Mouse (Mus musculus): ENCODE measurements around the gene Dusp27. TPM values are rescaled to one million over a fixed set of nuclear protein-coding genes. Genes with fewer than 3 reads are reported as not detected.
"Not testable (repeated sequence)": the region's sequence is repeated elsewhere in the genome, so short reads cannot be mapped to it uniquely, and the experiment has no call there.

Gene Dusp27
- total RNA-seq, 1 experiment, result 60.2 TPM

GRCm38 (mm10) chr1:166146626-166147025 is 18.9 kb upstream of the Dusp27 start:
- H3K36me3 ChIP-seq (ENCODE audit: control insufficient read depth, insufficient read depth, low read length, poor library complexity, severe bottlenecking), result peaks cover 24% of the 10 kb centered on the region
- H3K9me3 ChIP-seq (ENCODE audit: control insufficient read depth, insufficient read depth, low read depth, low read length), result peaks cover 1% of the 10 kb centered on the region; the same call in 1 of the 2 replicates
- H3K4me1 ChIP-seq (ENCODE audit: control insufficient read depth in 2 of 2, insufficient read depth in 2 of 2, low read length in 2 of 2, poor library complexity in 1 of 2), result peaks cover 0 to 16% of the 10 kb centered on the region in 2 experiments; a peak in 2 of 4 replicates
- H3K4me3 ChIP-seq (ENCODE audit: insufficient read depth in 1 of 2, low read depth in 1 of 2, low read length in 2 of 2, poor library complexity in 1 of 2, severe bottlenecking in 1 of 2), result no peak overlapping the region
- no peak overlapping the region for H3K9ac ChIP-seq (ENCODE audit: insufficient read depth, low read depth, low read length, poor library complexity, severe bottlenecking)
- TF ChIP-seq ZNF384 (IDR thresholded peaks at IDR 0.05; ENCODE audit: low read depth, low read length) (no peak), MAFK (IDR thresholded peaks at IDR 0.05; ENCODE audit: insufficient read depth, low read depth, low read length) (no peak), ZC3H11A (IDR thresholded peaks at IDR 0.05; ENCODE audit: borderline replicate concordance, low read depth, low read length) (no peak), CHD2 (IDR thresholded peaks at IDR 0.05; ENCODE audit: low read depth, low read length) (no peak), HCFC1 (IDR thresholded peaks at IDR 0.05; ENCODE audit: borderline replicate concordance, insufficient read depth, low read length) (no peak)
- no peak overlapping the region for H3K27ac ChIP-seq (ENCODE audit: insufficient read depth, low read depth, low read length, poor library complexity, severe bottlenecking)
- DNase-seq (ENCODE audit: low read depth, low spot score), result no peak
- in situ Hi-C loops (cut with MboI; ENCODE audit: low sequenced_read_pairs in 2 of 2, unreplicated experiment in 2 of 2), result no loop called here

GRCm38 (mm10) chr1:166142369-166142768 is 14.6 kb upstream of the Dusp27 start:
- H3K4me1 ChIP-seq (ENCODE audit: control insufficient read depth in 2 of 2, insufficient read depth in 2 of 2, low read length in 2 of 2, poor library complexity in 1 of 2), result peaks cover 4 to 30% of the 10 kb centered on the region in 2 experiments; a peak in 3 of 4 replicates
- in situ Hi-C loops (cut with MboI; ENCODE audit: low sequenced_read_pairs in 2 of 2, unreplicated experiment in 2 of 2), result no loop called here
- no peak overlapping the region for H3K9ac ChIP-seq (ENCODE audit: insufficient read depth, low read depth, low read length, poor library complexity, severe bottlenecking)
- DNase-seq (ENCODE audit: low read depth, low spot score), result peak; percentile 60
- H3K9me3 ChIP-seq (ENCODE audit: control insufficient read depth, insufficient read depth, low read depth, low read length), result peaks cover 1% of the 10 kb centered on the region; the same call in 1 of the 2 replicates
- peaks cover 12% of the 10 kb centered on the region; the same call in 1 of the 2 replicates for H3K36me3 ChIP-seq (ENCODE audit: control insufficient read depth, insufficient read depth, low read length, poor library complexity, severe bottlenecking)
- peak overlapping the region; percentile 74; the same call in 1 of the 2 replicates for H3K27ac ChIP-seq (ENCODE audit: insufficient read depth, low read depth, low read length, poor library complexity, severe bottlenecking)
- TF ChIP-seq MAFK (IDR thresholded peaks at IDR 0.05; ENCODE audit: insufficient read depth, low read depth, low read length) (no peak), CHD2 (IDR thresholded peaks at IDR 0.05; ENCODE audit: low read depth, low read length) (no peak), ZNF384 (IDR thresholded peaks at IDR 0.05; ENCODE audit: low read depth, low read length) (no peak), ZC3H11A (IDR thresholded peaks at IDR 0.05; ENCODE audit: borderline replicate concordance, low read depth, low read length) (no peak), HCFC1 (IDR thresholded peaks at IDR 0.05; ENCODE audit: borderline replicate concordance, insufficient read depth, low read length) (no peak)
- H3K4me3 ChIP-seq (ENCODE audit: insufficient read depth in 1 of 2, low read depth in 1 of 2, low read length in 2 of 2, poor library complexity in 1 of 2, severe bottlenecking in 1 of 2), result no peak overlapping the region; a peak in 1 of 4 replicates

- H3K9me3 ChIP-seq (ENCODE audit: control insufficient read depth, insufficient read depth, low read depth, low read length); H3K9ac ChIP-seq (ENCODE audit: insufficient read depth, low read depth, low read length, poor library complexity, severe bottlenecking); H3K4me3 ChIP-seq (ENCODE audit: insufficient read depth in 1 of 2, low read depth in 1 of 2, low read length in 2 of 2, poor library complexity in 1 of 2, severe bottlenecking in 1 of 2); in situ Hi-C loops (cut with MboI; ENCODE audit: low sequenced_read_pairs in 2 of 2, unreplicated experiment in 2 of 2); DNase-seq (ENCODE audit: low read depth, low spot score): not testable (repeated sequence)
- Histone ChIP-seq H3K27ac (ENCODE audit: insufficient read depth, low read depth, low read length, poor library complexity, severe bottlenecking) (peak overlapping the region; percentile 74; the same call in 1 of the 2 replicates), H3K36me3 (ENCODE audit: control insufficient read depth, insufficient read depth, low read length, poor library complexity, severe bottlenecking) (peaks cover 12% of the 10 kb centered on the region; the same call in 1 of the 2 replicates), H3K4me1 (ENCODE audit: control insufficient read depth in 2 of 2, insufficient read depth in 2 of 2, low read length in 2 of 2, poor library complexity in 1 of 2) (peaks cover 4 to 34% of the 10 kb centered on the region in 2 experiments; a peak in 3 of 4 replicates)
- TF ChIP-seq ZNF384 (IDR thresholded peaks at IDR 0.05; ENCODE audit: low read depth, low read length), result 0 out of 2 replicates have a peak, but pooled peaks have one; percentile 18
Observed at GRCm38 (mm10) chr1:166141868-166142267, 14.1 kb upstream of the Dusp27 start.

GRCm38 (mm10) chr1:166139620-166140184 is 12.0 kb upstream of the Dusp27 start:
- peaks cover 8 to 37% of the 10 kb centered on the region in 2 experiments; a peak in 3 of 4 replicates for H3K4me1 ChIP-seq (ENCODE audit: control insufficient read depth in 2 of 2, insufficient read depth in 2 of 2, low read length in 2 of 2, poor library complexity in 1 of 2)
- H3K9me3 ChIP-seq (ENCODE audit: control insufficient read depth, insufficient read depth, low read depth, low read length), result peaks cover 1% of the 10 kb centered on the region; the same call in 1 of the 2 replicates
- peaks cover 6% of the 10 kb centered on the region; the same call in 1 of the 2 replicates for H3K36me3 ChIP-seq (ENCODE audit: control insufficient read depth, insufficient read depth, low read length, poor library complexity, severe bottlenecking)
- TF ChIP-seq MAFK (IDR thresholded peaks at IDR 0.05; ENCODE audit: insufficient read depth, low read depth, low read length) (no peak), CHD2 (IDR thresholded peaks at IDR 0.05; ENCODE audit: low read depth, low read length) (no peak), HCFC1 (IDR thresholded peaks at IDR 0.05; ENCODE audit: borderline replicate concordance, insufficient read depth, low read length) (no peak), ZNF384 (IDR thresholded peaks at IDR 0.05; ENCODE audit: low read depth, low read length) (no peak), ZC3H11A (IDR thresholded peaks at IDR 0.05; ENCODE audit: borderline replicate concordance, low read depth, low read length) (no peak)
- no peak overlapping the region for H3K4me3 ChIP-seq (ENCODE audit: insufficient read depth in 1 of 2, low read depth in 1 of 2, low read length in 2 of 2, poor library complexity in 1 of 2, severe bottlenecking in 1 of 2)
- no peak overlapping the region for H3K27ac ChIP-seq (ENCODE audit: insufficient read depth, low read depth, low read length, poor library complexity, severe bottlenecking)
- DNase-seq (ENCODE audit: low read depth, low spot score), result no peak
- peak overlapping the region; percentile 23; the same call in 1 of the 2 replicates for H3K9ac ChIP-seq (ENCODE audit: insufficient read depth, low read depth, low read length, poor library complexity, severe bottlenecking)
- in situ Hi-C loops (cut with MboI; ENCODE audit: low sequenced_read_pairs in 2 of 2, unreplicated experiment in 2 of 2), result no loop called here
